Mouse (Mus musculus) E14TG2a.4 (cell line): Measurements from ENCODE around the gene Bod1l.

Experiments used
- CTCF ChIP-seq: conservative IDR thresholded peaks from 2 replicates; pipeline ENCODE4 v1.5.1; 2014; ENCODE audit warnings: low read length
- NANOG ChIP-seq: IDR thresholded peaks from 2 replicates; pipeline ENCODE4 v1.6.1; 2014; ENCODE audit warnings: borderline replicate concordance, low read length, mixed read lengths
- POU5F1 ChIP-seq: IDR thresholded peaks from 2 replicates; pipeline ENCODE4 v1.6.1; 2014; ENCODE audit warnings: low read length, borderline replicate concordance

DNA sequence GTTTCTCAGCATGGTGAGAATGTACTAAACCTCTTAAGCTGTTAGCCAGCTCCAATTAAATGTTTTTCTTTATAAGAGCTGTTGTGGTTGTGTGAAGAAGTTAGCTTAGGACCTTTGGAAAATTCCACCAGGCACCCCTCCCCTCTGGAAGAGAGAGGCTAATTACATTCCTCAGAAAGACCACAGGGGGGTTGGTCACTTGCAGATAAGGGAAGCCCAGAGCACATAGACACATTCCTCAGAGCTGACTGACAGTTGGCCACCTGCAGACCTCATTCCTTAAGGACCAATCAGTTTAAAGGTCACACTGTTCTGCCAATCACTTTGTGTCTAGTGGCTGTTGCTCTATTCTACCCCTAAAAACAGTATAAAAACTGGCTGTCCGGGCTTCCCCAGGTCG lies 11.7 kb upstream of the Bod1l start:
- TF ChIP-seq NANOG = no peak
- no peak for TF ChIP-seq CTCF
- TF ChIP-seq POU5F1 = no peak
